Mouse (Mus musculus) midbrain, embryonic 14.5 days (tissue): ENCODE measurements around the gene Dhrs2. TPM values are rescaled to one million over a fixed set of nuclear protein-coding genes. Genes with fewer than 3 reads are reported as not detected.

Experiments used
- ATAC-seq: fragments of 200-750 bp; cut with Nextera tagmentation; 2 replicates; pipeline ENCODE4 v1.8.0; 2017; ENCODE audit warnings: moderate number of reproducible peaks, moderate library complexity; ENCODE audit not compliant: low FRiP score, low TSS enrichment
- DNase-seq: peaks from one replicate; pipeline ENCODE4 v3.0.0-alpha.2; 2015
- H3K27ac ChIP-seq: fragments of 300-500 bp; sonication (generic); replicated peaks from 2 replicates; pipeline ENCODE4 v1.5.1; 2014; ENCODE audit warnings: mild to moderate bottlenecking, low read depth, low read length, moderate library complexity
- H3K27me3 ChIP-seq: fragments of 300-500 bp; sonication (generic); 2 replicates; pipeline ENCODE4 v1.6.1; 2014; ENCODE audit warnings: low read length, control low read depth, mixed read lengths; ENCODE audit not compliant: control insufficient read depth, insufficient read depth
- H3K36me3 ChIP-seq: fragments of 300-500 bp; sonication (generic); 2 replicates; pipeline ENCODE4 v1.6.1; 2014; ENCODE audit warnings: low read length, control low read depth; ENCODE audit not compliant: control insufficient read depth, insufficient read depth
- H3K4me1 ChIP-seq: fragments of 300-500 bp; sonication (generic); 2 replicates; pipeline ENCODE4 v1.6.1; 2014; ENCODE audit warnings: mild to moderate bottlenecking, antibody characterized with exemption, low read length, control low read depth; ENCODE audit not compliant: control insufficient read depth, insufficient read depth
- H3K4me2 ChIP-seq: fragments of 300-500 bp; sonication (generic); 2 replicates; pipeline ENCODE4 v1.6.1; 2014; ENCODE audit warnings: mild to moderate bottlenecking, low read length, moderate library complexity
- H3K4me3 ChIP-seq: fragments of 300-500 bp; sonication (generic); replicated peaks from 2 replicates; pipeline ENCODE4 v1.5.1; 2014; ENCODE audit warnings: low read depth, low read length
- H3K9ac ChIP-seq: fragments of 300-500 bp; sonication (generic); replicated peaks from 2 replicates; pipeline ENCODE4 v1.6.1; 2014; ENCODE audit warnings: mild to moderate bottlenecking, low read length, moderate library complexity
- H3K9me3 ChIP-seq: fragments of 300-500 bp; sonication (generic); 2 replicates; pipeline ENCODE4 v1.6.1; 2016; ENCODE audit warnings: low read length, control low read depth, mixed read lengths; ENCODE audit not compliant: control insufficient read depth
- WGBS: fragments of 180-500 bp; shearing (Covaris S2); extraction: QIAGEN DNeasy Blood & Tissue Kit; methylation state at CpG from one replicate; pipeline ENCODE4 v1.1.7; 2014; 5-methylcytosine and 5-hydroxymethylcytosine counted together
- polyA plus RNA-seq: library from polyadenylated mRNA; unstranded; fragments of >200 nt; fragmentation: Nextera tagmentation; extraction: Ambion mirVana; gene quantifications from 2 replicates; pipeline ENCODE4 v1.2.1, GENCODE M21; 2014

The Dhrs2 gene
- polyA plus RNA-seq, 1 experiment from 2014 or later: 0.78 TPM

- Histone ChIP-seq H3K27ac (no peak overlapping the region), H3K36me3 (no peaks in the 10 kb centered on the region), H3K4me3 (no peak overlapping the region), H3K27me3 (no peaks in the 10 kb centered on the region), H3K4me2 (no peak overlapping the region), H3K4me1 (no peaks in the 10 kb centered on the region), H3K9ac (no peak overlapping the region), H3K9me3 (no peaks in the 10 kb centered on the region)
- DNase-seq (peak; percentile 67), ATAC-seq (no peak)
- 25% methylated on average over 1 of the region's 1 CpGs for WGBS
Measured at GRCm38 (mm10) chr14:55223172-55223571, 1.4 kb downstream of the Dhrs2 start.

- H3K27me3 ChIP-seq: no peaks in the 10 kb centered on the region
- 90% methylated on average over 11 of the region's 11 CpGs for WGBS
- H3K27ac ChIP-seq: no peak overlapping the region
- no peak for ATAC-seq
- H3K9ac ChIP-seq: no peak overlapping the region
- H3K4me1 ChIP-seq: no peaks in the 10 kb centered on the region
- no peak for DNase-seq
- H3K4me3 ChIP-seq: no peak overlapping the region
- no peaks in the 10 kb centered on the region for H3K36me3 ChIP-seq
- no peak overlapping the region for H3K4me2 ChIP-seq
- H3K9me3 ChIP-seq: no peaks in the 10 kb centered on the region
Measured at GRCm38 (mm10) chr14:55234639-55235038, 12.8 kb downstream of the Dhrs2 start.

- no peak overlapping the region for H3K9ac ChIP-seq
- WGBS: 77% methylated on average over 2 of the region's 2 CpGs
- H3K4me2 ChIP-seq: no peak overlapping the region
- H3K4me1 ChIP-seq: no peaks in the 10 kb centered on the region
- DNase-seq: no peak
- no peak overlapping the region for H3K27ac ChIP-seq
- no peak for ATAC-seq
- H3K27me3 ChIP-seq: no peaks in the 10 kb centered on the region
- H3K36me3 ChIP-seq: no peaks in the 10 kb centered on the region
- no peak overlapping the region for H3K4me3 ChIP-seq
- H3K9me3 ChIP-seq: no peaks in the 10 kb centered on the region
Measured at GRCm38 (mm10) chr14:55236685-55237084, 14.9 kb downstream of the Dhrs2 start.

- Histone ChIP-seq H3K27me3 (no peaks in the 10 kb centered on the region), H3K36me3 (no peaks in the 10 kb centered on the region), H3K4me2 (no peak overlapping the region), H3K27ac (no peak overlapping the region), H3K4me3 (no peak overlapping the region), H3K9me3 (no peaks in the 10 kb centered on the region), H3K9ac (no peak overlapping the region), H3K4me1 (no peaks in the 10 kb centered on the region)
- ATAC-seq: no peak
- no peak for DNase-seq
- WGBS: 89% methylated on average over 1 of the region's 1 CpGs
Measured at GRCm38 (mm10) chr14:55242664-55243063, 20.9 kb downstream of the Dhrs2 start.

GRCm38 (mm10) chr14:55247181-55247580 is 25.4 kb downstream of the Dhrs2 start:
- H3K36me3 ChIP-seq: no peaks in the 10 kb centered on the region
- WGBS: 30% methylated on average over 6 of the region's 6 CpGs
- DNase-seq: peak; percentile 6
- no peak overlapping the region for H3K27ac ChIP-seq
- no peak for ATAC-seq
- no peaks in the 10 kb centered on the region for H3K9me3 ChIP-seq
- no peak overlapping the region for H3K9ac ChIP-seq
- H3K4me3 ChIP-seq: no peak overlapping the region
- no peaks in the 10 kb centered on the region for H3K4me1 ChIP-seq
- no peak overlapping the region for H3K4me2 ChIP-seq
- H3K27me3 ChIP-seq: no peaks in the 10 kb centered on the region

GRCm38 (mm10) chr14:55248284-55248683 is 26.5 kb downstream of the Dhrs2 start:
- Histone ChIP-seq H3K9ac (no peak overlapping the region), H3K27me3 (no peaks in the 10 kb centered on the region), H3K36me3 (no peaks in the 10 kb centered on the region), H3K4me3 (no peak overlapping the region), H3K9me3 (no peaks in the 10 kb centered on the region), H3K27ac (no peak overlapping the region), H3K4me2 (no peak overlapping the region), H3K4me1 (no peaks in the 10 kb centered on the region)
- DNase-seq (no peak), ATAC-seq (no peak)
- 86% methylated on average over 6 of the region's 6 CpGs for WGBS

GRCm38 (mm10) chr14:55253580-55253979 is 31.8 kb downstream of the Dhrs2 start:
- DNase-seq (no peak), ATAC-seq (no peak)
- Histone ChIP-seq H3K4me2 (no peak overlapping the region), H3K4me3 (no peak overlapping the region), H3K9ac (no peak overlapping the region), H3K9me3 (no peaks in the 10 kb centered on the region), H3K27ac (no peak overlapping the region), H3K36me3 (no peaks in the 10 kb centered on the region), H3K4me1 (no peaks in the 10 kb centered on the region), H3K27me3 (no peaks in the 10 kb centered on the region)
- WGBS: 77% methylated on average over 4 of the region's 4 CpGs

- no peak overlapping the region for H3K4me3 ChIP-seq
- ATAC-seq (no peak), DNase-seq (no peak)
- H3K9ac ChIP-seq: no peak overlapping the region
- no peak overlapping the region for H3K4me2 ChIP-seq
- no peaks in the 10 kb centered on the region for H3K9me3 ChIP-seq
- no peak overlapping the region for H3K27ac ChIP-seq
- no peaks in the 10 kb centered on the region for H3K36me3 ChIP-seq
- H3K4me1 ChIP-seq: no peaks in the 10 kb centered on the region
- WGBS: 40% methylated on average over 6 of the region's 6 CpGs
- H3K27me3 ChIP-seq: no peaks in the 10 kb centered on the region
Measured at GRCm38 (mm10) chr14:55255443-55255842, 33.6 kb downstream of the Dhrs2 start.

GRCm38 (mm10) chr14:55271158-55271557 is 49.4 kb downstream of the Dhrs2 start:
- no peak for ATAC-seq

More at GRCm38 (mm10) chr14:55271158-55271557, 49.4 kb downstream of the Dhrs2 start:
- no peaks in the 10 kb centered on the region for H3K27me3 ChIP-seq
- no peaks in the 10 kb centered on the region for H3K4me1 ChIP-seq
- no peak overlapping the region for H3K4me3 ChIP-seq
- H3K9me3 ChIP-seq: no peaks in the 10 kb centered on the region
- H3K4me2 ChIP-seq: no peak overlapping the region
- 50% methylated on average over 3 of the region's 3 CpGs for WGBS
- H3K27ac ChIP-seq: no peak overlapping the region
- no peaks in the 10 kb centered on the region for H3K36me3 ChIP-seq
- no peak overlapping the region for H3K9ac ChIP-seq
- peak; percentile 64 for DNase-seq
